In the genomic region with DNA sequence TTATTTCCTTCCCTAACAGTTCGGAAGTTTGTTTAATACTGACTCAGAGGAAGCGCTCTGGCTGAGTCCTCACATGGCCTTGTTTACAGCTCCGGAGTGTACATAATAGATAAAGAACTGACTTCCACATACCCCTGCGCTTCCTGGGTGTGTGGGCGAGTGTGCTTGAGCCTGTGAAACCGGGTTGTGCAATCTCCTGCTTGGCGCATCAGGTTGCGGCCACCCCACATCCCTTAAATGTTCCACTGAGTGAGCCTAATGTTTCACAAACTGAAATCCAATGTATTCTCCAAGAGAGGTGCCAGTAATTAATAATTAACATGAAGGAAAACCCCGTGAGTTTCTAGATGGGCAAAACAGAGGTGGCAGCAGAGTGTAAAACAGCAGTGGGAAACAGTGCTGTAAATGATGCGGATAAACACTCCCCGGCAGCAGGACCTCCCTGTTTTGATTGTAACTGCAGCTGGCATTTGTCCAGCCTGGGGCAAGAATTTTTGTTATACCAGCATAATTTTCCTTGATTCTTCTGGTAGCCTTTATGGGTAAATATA, we compare ENCODE assay signal across 9 mouse cellular contexts.
DNase-seq lines count a peak whose midpoint lies in the region; ATAC-seq and TF ChIP-seq lines count a peak whose summit lies in the region.
"Had no signal": no experiment of that assay in that cellular context is flagged by ENCODE, and none has a peak within 500 bp of the region (broad histone marks: within the 10 kb centered on the region; RNA-seq: fewer than 3 reads in every experiment).

No protein-coding gene starts in this region.

- intact Hi-C loops in heart, postnatal 14 days (cut with DNase I) = no loop called here

- no peak for TF ChIP-seq POLR2A in liver, adult 2 months (IDR thresholded peaks at IDR 0.05; ENCODE audit: extremely low read depth, insufficient read depth, low read length)

- H3K36me3 ChIP-seq in liver, adult 2 months (ENCODE audit: control insufficient read depth, insufficient read depth, low read length) = no peaks in the 10 kb centered on the region
- no peaks in the 10 kb centered on the region for H3K36me3 ChIP-seq in forebrain, embryonic 11.5 days (ENCODE audit: control insufficient read depth, insufficient read depth, low read length)
- no peaks in the 10 kb centered on the region for H3K36me3 ChIP-seq in hindbrain, embryonic 16.5 days (ENCODE audit: control insufficient read depth, insufficient read depth, low read length)

- WGBS in liver, adult 2 months = 3% methylated on average over 11 of the region's 11 CpGs
- 68% methylated on average over 11 of the region's 11 CpGs for WGBS in forebrain, embryonic 11.5 days
- WGBS in hindbrain, embryonic 16.5 days = 47% methylated on average over 11 of the region's 11 CpGs

- no peak overlapping the region for H3K4me2 ChIP-seq in forebrain, embryonic 11.5 days (ENCODE audit: low read depth, low read length, severe bottlenecking)
- no peak overlapping the region for H3K4me2 ChIP-seq in hindbrain, embryonic 16.5 days (ENCODE audit: low read length)

- no peaks in the 10 kb centered on the region for H3K9me3 ChIP-seq in forebrain, embryonic 11.5 days (ENCODE audit: control insufficient read depth, low read length)
- no peaks in the 10 kb centered on the region for H3K9me3 ChIP-seq in hindbrain, embryonic 16.5 days (ENCODE audit: control insufficient read depth, low read length)

- no peak overlapping the region for H3K27ac ChIP-seq in liver, adult 2 months (replicated peaks; ENCODE audit: insufficient read depth, low read depth, low read length)
- no peak overlapping the region for H3K27ac ChIP-seq in forebrain, embryonic 11.5 days (ENCODE audit: low read depth, low read length)
- no peak overlapping the region for H3K27ac ChIP-seq in hindbrain, embryonic 16.5 days (ENCODE audit: low read depth, low read length)

- ATAC-seq in CD4-positive, CD25-positive, alpha-beta regulatory T cell, adult 4 months = peak; percentile 92
- ATAC-seq in forebrain, embryonic 11.5 days (replicated peaks; ENCODE audit: low FRiP score) = no peak
- no peak for ATAC-seq in hindbrain, embryonic 16.5 days

- H3K27me3 ChIP-seq in liver, adult 2 months (ENCODE audit: control insufficient read depth, insufficient read depth, low read length) = no peaks in the 10 kb centered on the region
- H3K27me3 ChIP-seq in forebrain, embryonic 11.5 days (ENCODE audit: control insufficient read depth, insufficient read depth, low read length) = no peaks in the 10 kb centered on the region
- no peaks in the 10 kb centered on the region for H3K27me3 ChIP-seq in hindbrain, embryonic 16.5 days (replicated peaks; ENCODE audit: control insufficient read depth, insufficient read depth, low read length)
- H3K27me3 ChIP-seq: CH12.LX had no signal

- no peak for TF ChIP-seq CTCF in liver, adult 2 months (IDR thresholded peaks at IDR 0.05; ENCODE audit: low read depth, low read length)

- no peak overlapping the region for H3K9ac ChIP-seq in liver, adult 2 months (ENCODE audit: low read depth, low read length)
- no peak overlapping the region for H3K9ac ChIP-seq in forebrain, embryonic 11.5 days (ENCODE audit: low read length)
- H3K9ac ChIP-seq in hindbrain, embryonic 16.5 days (ENCODE audit: low read depth, low read length) = no peak overlapping the region

- DNase-seq in adrenal gland, postnatal 14 days = peak; percentile 50
- DNase-seq in adrenal gland, postnatal 4 days (ENCODE audit: low spot score in 2 of 2) = no peak
- DNase-seq in heart, postnatal 14 days = peak; percentile 16 to 38
- peak; percentile 74 for DNase-seq in liver, adult 2 months (ENCODE audit: extremely low read depth, low read depth, low spot score)
- peak; percentile 33 for DNase-seq in ovary, postnatal 36 days (ENCODE audit: low spot score)
- no peak for DNase-seq in forebrain, embryonic 11.5 days (ENCODE audit: low spot score)

- H3K4me3 ChIP-seq in liver, adult 2 months (ENCODE audit: insufficient read depth, low read depth, low read length) = no peak overlapping the region
- H3K4me3 ChIP-seq in forebrain, embryonic 11.5 days (ENCODE audit: low read depth, low read length) = no peak overlapping the region
- no peak overlapping the region for H3K4me3 ChIP-seq in hindbrain, embryonic 16.5 days (ENCODE audit: low read length)

- H3K79me2 ChIP-seq in liver, adult 2 months (ENCODE audit: control insufficient read depth, insufficient read depth, low read length) = no peaks in the 10 kb centered on the region

- H3K4me1 ChIP-seq in liver, adult 2 months (ENCODE audit: control insufficient read depth, insufficient read depth, low read length) = no peaks in the 10 kb centered on the region
- H3K4me1 ChIP-seq in forebrain, embryonic 11.5 days (replicated peaks; ENCODE audit: control insufficient read depth, insufficient read depth, low read length) = no peaks in the 10 kb centered on the region
- H3K4me1 ChIP-seq in hindbrain, embryonic 16.5 days (ENCODE audit: control insufficient read depth, insufficient read depth, low read depth, low read length) = no peaks in the 10 kb centered on the region

Comparison
In these comparisons a context has a peak if more than half of its experiments do, and no peak if none do; other contexts are left out.
1. DNase-seq: peak in adrenal gland, postnatal 14 days (single experiment), heart, postnatal 14 days (2 of 2), liver, adult 2 months (single experiment) and ovary, postnatal 36 days (single experiment); none in adrenal gland, postnatal 4 days (0 of 2) and forebrain, embryonic 11.5 days (single experiment).